In the genomic region with DNA sequence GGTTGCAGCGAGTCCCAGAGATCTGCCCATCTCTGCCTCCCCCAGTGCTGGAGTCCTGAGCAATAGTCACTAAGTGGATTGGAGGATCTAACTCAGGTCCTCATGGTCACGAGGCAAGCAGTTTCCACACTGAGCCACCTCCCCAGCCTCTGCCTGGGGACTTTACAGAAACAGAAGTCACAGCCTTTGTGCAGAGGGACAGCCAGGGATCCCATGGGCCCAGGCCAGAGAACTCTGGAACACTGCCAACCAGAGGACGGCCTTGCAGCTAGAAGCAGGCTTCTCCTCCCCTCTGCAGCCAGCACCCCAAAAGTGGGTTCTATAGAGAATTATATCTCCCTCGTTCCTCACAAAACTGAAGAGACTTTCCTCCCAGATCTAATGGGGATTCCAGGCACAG, we compare ENCODE assay signal across 8 mouse cellular contexts. TPM values are rescaled to one million over a fixed set of nuclear protein-coding genes. Genes with fewer than 3 reads are reported as not detected.
DNase-seq lines count a peak whose midpoint lies in the region; ATAC-seq and TF ChIP-seq lines count a peak whose summit lies in the region.

No protein-coding gene starts in this region.

- WGBS in hindbrain, embryonic 15.5 days, result 50% methylated on average over 4 of the region's 4 CpGs
- WGBS in hindbrain, embryonic 12.5 days, result 74% methylated on average over 4 of the region's 4 CpGs
- 19% methylated on average over 4 of the region's 4 CpGs for WGBS in lung, postnatal 0 days
- 85% methylated on average over 4 of the region's 4 CpGs for WGBS in midbrain, embryonic 11.5 days

- DNase-seq in adrenal gland, postnatal 25 days, result peak; percentile 86
- DNase-seq in kidney, postnatal 4 days, result peak; percentile 64 to 73
- DNase-seq in lung, postnatal 0 days (ENCODE audit: low spot score), result peak; percentile 70
- no peak for DNase-seq in midbrain, embryonic 11.5 days (ENCODE audit: low spot score, missing footprints)

- no peaks in the 10 kb centered on the region for H3K27me3 ChIP-seq in hindbrain, embryonic 15.5 days
- no peaks in the 10 kb centered on the region for H3K27me3 ChIP-seq in hindbrain, embryonic 12.5 days
- no peaks in the 10 kb centered on the region for H3K27me3 ChIP-seq in lung, postnatal 0 days (replicated peaks; ENCODE audit: insufficient read depth, low read length)
- no peaks in the 10 kb centered on the region; the same call in 1 of the 2 replicates for H3K27me3 ChIP-seq in midbrain, embryonic 11.5 days (ENCODE audit: control insufficient read depth, insufficient read depth, low read length)

- H3K4me3 ChIP-seq in hindbrain, embryonic 15.5 days, result no peak overlapping the region
- no peak overlapping the region for H3K4me3 ChIP-seq in hindbrain, embryonic 12.5 days
- no peak overlapping the region for H3K4me3 ChIP-seq in lung, postnatal 0 days (ENCODE audit: low read depth, low read length)
- no peak overlapping the region for H3K4me3 ChIP-seq in midbrain, embryonic 11.5 days (ENCODE audit: low read depth, low read length)

- no peaks in the 10 kb centered on the region for H3K36me3 ChIP-seq in hindbrain, embryonic 15.5 days
- H3K36me3 ChIP-seq in hindbrain, embryonic 12.5 days, result no peaks in the 10 kb centered on the region
- H3K36me3 ChIP-seq in lung, postnatal 0 days (ENCODE audit: insufficient read depth, low read length), result no peaks in the 10 kb centered on the region
- no peaks in the 10 kb centered on the region for H3K36me3 ChIP-seq in midbrain, embryonic 11.5 days (ENCODE audit: control insufficient read depth, insufficient read depth, low read length)

- H3K27ac ChIP-seq in hindbrain, embryonic 15.5 days (replicated peaks), result peak overlapping the region; percentile 60; the same call in 1 of the 2 replicates
- no peak overlapping the region for H3K27ac ChIP-seq in hindbrain, embryonic 12.5 days
- H3K27ac ChIP-seq in lung, postnatal 0 days (ENCODE audit: low read length), result peak overlapping the region; percentile 98
- no peak overlapping the region for H3K27ac ChIP-seq in midbrain, embryonic 11.5 days (ENCODE audit: low read depth, low read length)

- H3K4me2 ChIP-seq in hindbrain, embryonic 15.5 days, result no peak overlapping the region; the same call in 1 of the 2 replicates
- H3K4me2 ChIP-seq in hindbrain, embryonic 12.5 days (replicated peaks), result no peak overlapping the region
- peak overlapping the region; percentile 28 for H3K4me2 ChIP-seq in lung, postnatal 0 days (replicated peaks; ENCODE audit: low read depth, low read length)
- no peak overlapping the region for H3K4me2 ChIP-seq in midbrain, embryonic 11.5 days

- no peak overlapping the region for H3K9ac ChIP-seq in hindbrain, embryonic 15.5 days
- no peak overlapping the region for H3K9ac ChIP-seq in hindbrain, embryonic 12.5 days
- no peak overlapping the region for H3K9ac ChIP-seq in lung, postnatal 0 days (replicated peaks; ENCODE audit: low read depth)
- no peak overlapping the region for H3K9ac ChIP-seq in midbrain, embryonic 11.5 days (ENCODE audit: low read length)

- no peaks in the 10 kb centered on the region for H3K9me3 ChIP-seq in hindbrain, embryonic 15.5 days
- no peaks in the 10 kb centered on the region for H3K9me3 ChIP-seq in hindbrain, embryonic 12.5 days (replicated peaks)
- no peaks in the 10 kb centered on the region for H3K9me3 ChIP-seq in lung, postnatal 0 days (ENCODE audit: low read length)
- H3K9me3 ChIP-seq in midbrain, embryonic 11.5 days (ENCODE audit: control insufficient read depth, low read length), result no peaks in the 10 kb centered on the region

- peaks cover 42% of the 10 kb centered on the region for H3K4me1 ChIP-seq in hindbrain, embryonic 15.5 days (replicated peaks)
- peaks cover 33% of the 10 kb centered on the region for H3K4me1 ChIP-seq in hindbrain, embryonic 12.5 days
- peaks cover 28% of the 10 kb centered on the region for H3K4me1 ChIP-seq in lung, postnatal 0 days (ENCODE audit: insufficient read depth, low read depth, low read length)
- H3K4me1 ChIP-seq in midbrain, embryonic 11.5 days (ENCODE audit: control insufficient read depth, insufficient read depth, low read length), result peaks cover 10% of the 10 kb centered on the region

- no peak for TF ChIP-seq CTCF in lung, postnatal 0 days (IDR thresholded peaks at IDR 0.05)

- no peak for TF ChIP-seq EP300 in lung, postnatal 0 days (IDR thresholded peaks at IDR 0.05)

- no peak for ATAC-seq in hindbrain, embryonic 15.5 days (ENCODE audit: low FRiP score, low read depth)
- no peak for ATAC-seq in hindbrain, embryonic 12.5 days (ENCODE audit: low FRiP score)
- peak; percentile 11; the same call in 1 of the 2 replicates for ATAC-seq in granulocyte monocyte progenitor cell, adult 5-6 weeks (replicated peaks; ENCODE audit: poor library complexity, severe bottlenecking)
- peak; percentile 4; the same call in 1 of the 2 replicates for ATAC-seq in lung, postnatal 0 days
- no peak for ATAC-seq in megakaryocyte-erythroid progenitor cell, adult 5-6 weeks (replicated peaks; ENCODE audit: low FRiP score, low TSS enrichment, poor library complexity, severe bottlenecking)
- no peak for ATAC-seq in midbrain, embryonic 11.5 days (ENCODE audit: low FRiP score)

RNA-seq across cellular contexts. Expression of gene Tst, which starts 3.8 kb away (rescaled TPM):
- 23.8 and 26.9 TPM in 2 replicates for polyA plus RNA-seq in hindbrain, embryonic 15.5 days (2015; fragmentation: Nextera tagmentation; extraction: Ambion mirVana)
- polyA plus RNA-seq in hindbrain, embryonic 12.5 days (2016; fragmentation: Nextera tagmentation; extraction: Ambion mirVana), result 7.0 and 9.3 TPM in 2 replicates
- 246 and 299 TPM in 2 replicates for total RNA-seq in adrenal gland, postnatal 25 days (2021)
- 18.7 and 29.9 TPM in 2 replicates for total RNA-seq in granulocyte monocyte progenitor cell, adult 5-6 weeks (2014; fragmentation: Nextera tagmentation)
- total RNA-seq in granulocyte monocyte progenitor cell, adult 5-6 weeks (2017), result 12.6 and 16.5 TPM in 2 replicates
- polyA plus RNA-seq in lung, postnatal 0 days (2015; fragmentation: Nextera tagmentation; extraction: Ambion mirVana), result 160 and 171 TPM in 2 replicates
- total RNA-seq in megakaryocyte-erythroid progenitor cell, adult 5-6 weeks (2014; fragmentation: Nextera tagmentation), result 6.4 and 10.2 TPM in 2 replicates
- total RNA-seq in megakaryocyte-erythroid progenitor cell, adult 5-6 weeks (2017), result 0.80 and 2.1 TPM in 2 replicates
- polyA plus RNA-seq in midbrain, embryonic 11.5 days (2014; fragmentation: Nextera tagmentation; extraction: Ambion mirVana), result 6.1 and 8.3 TPM in 2 replicates

RNA-seq across cellular contexts. Expression of gene Mpst, which starts 4.3 kb away (rescaled TPM):
- polyA plus RNA-seq in hindbrain, embryonic 15.5 days (2015; fragmentation: Nextera tagmentation; extraction: Ambion mirVana), result 3.1 and 4.6 TPM in 2 replicates
- polyA plus RNA-seq in hindbrain, embryonic 12.5 days (2016; fragmentation: Nextera tagmentation; extraction: Ambion mirVana), result 1.7 and 1.8 TPM in 2 replicates
- 56.9 and 61.7 TPM in 2 replicates for total RNA-seq in adrenal gland, postnatal 25 days (2021)
- total RNA-seq in granulocyte monocyte progenitor cell, adult 5-6 weeks (2014; fragmentation: Nextera tagmentation), result 8.4 and 9.1 TPM in 2 replicates
- 26.2 and 30.2 TPM in 2 replicates for total RNA-seq in granulocyte monocyte progenitor cell, adult 5-6 weeks (2017)
- 4.1 TPM in 2 replicates for polyA plus RNA-seq in lung, postnatal 0 days (2015; fragmentation: Nextera tagmentation; extraction: Ambion mirVana)
- 18.7 and 23.2 TPM in 2 replicates for total RNA-seq in megakaryocyte-erythroid progenitor cell, adult 5-6 weeks (2014; fragmentation: Nextera tagmentation)
- 37.0 and 41.1 TPM in 2 replicates for total RNA-seq in megakaryocyte-erythroid progenitor cell, adult 5-6 weeks (2017)
- 2.0 and 2.3 TPM in 2 replicates for polyA plus RNA-seq in midbrain, embryonic 11.5 days (2014; fragmentation: Nextera tagmentation; extraction: Ambion mirVana)

RNA-seq across cellular contexts. Expression of gene Tex33, which starts 6.2 kb away (rescaled TPM):
- not detected in 2 replicates for polyA plus RNA-seq in hindbrain, embryonic 15.5 days (2015; fragmentation: Nextera tagmentation; extraction: Ambion mirVana)
- polyA plus RNA-seq in hindbrain, embryonic 12.5 days (2016; fragmentation: Nextera tagmentation; extraction: Ambion mirVana), result not detected in 2 replicates
- not detected in 2 replicates for total RNA-seq in adrenal gland, postnatal 25 days (2021)
- not detected in 2 replicates for total RNA-seq in granulocyte monocyte progenitor cell, adult 5-6 weeks (2014; fragmentation: Nextera tagmentation)
- not detected in 2 replicates for total RNA-seq in granulocyte monocyte progenitor cell, adult 5-6 weeks (2017)
- polyA plus RNA-seq in lung, postnatal 0 days (2015; fragmentation: Nextera tagmentation; extraction: Ambion mirVana), result not detected in 2 replicates
- not detected in 2 replicates for total RNA-seq in megakaryocyte-erythroid progenitor cell, adult 5-6 weeks (2014; fragmentation: Nextera tagmentation)
- total RNA-seq in megakaryocyte-erythroid progenitor cell, adult 5-6 weeks (2017), result not detected in 2 replicates
- not detected in 2 replicates for polyA plus RNA-seq in midbrain, embryonic 11.5 days (2014; fragmentation: Nextera tagmentation; extraction: Ambion mirVana)

RNA-seq across cellular contexts. Expression of gene Kctd17, which starts 26.4 kb away (rescaled TPM):
- 145 and 156 TPM in 2 replicates for polyA plus RNA-seq in hindbrain, embryonic 15.5 days (2015; fragmentation: Nextera tagmentation; extraction: Ambion mirVana)
- 79.8 and 85.2 TPM in 2 replicates for polyA plus RNA-seq in hindbrain, embryonic 12.5 days (2016; fragmentation: Nextera tagmentation; extraction: Ambion mirVana)
- 73.5 and 84.3 TPM in 2 replicates for total RNA-seq in adrenal gland, postnatal 25 days (2021)
- total RNA-seq in granulocyte monocyte progenitor cell, adult 5-6 weeks (2014; fragmentation: Nextera tagmentation), result 13.0 and 27.4 TPM in 2 replicates
- 8.3 and 15.4 TPM in 2 replicates for total RNA-seq in granulocyte monocyte progenitor cell, adult 5-6 weeks (2017)
- polyA plus RNA-seq in lung, postnatal 0 days (2015; fragmentation: Nextera tagmentation; extraction: Ambion mirVana), result 23.4 and 27.4 TPM in 2 replicates
- total RNA-seq in megakaryocyte-erythroid progenitor cell, adult 5-6 weeks (2014; fragmentation: Nextera tagmentation), result 0.82 TPM in 1 of 2 replicates, not detected in the other
- total RNA-seq in megakaryocyte-erythroid progenitor cell, adult 5-6 weeks (2017), result 2.2 TPM in 1 of 2 replicates, not detected in the other
- 59.1 and 60.5 TPM in 2 replicates for polyA plus RNA-seq in midbrain, embryonic 11.5 days (2014; fragmentation: Nextera tagmentation; extraction: Ambion mirVana)

Comparison
In these comparisons a context has a peak if more than half of its experiments do, and no peak if none do; other contexts are left out.
1. H3K27ac ChIP-seq: peak in hindbrain, embryonic 15.5 days (single experiment) and lung, postnatal 0 days (single experiment); none in hindbrain, embryonic 12.5 days (single experiment) and midbrain, embryonic 11.5 days (single experiment).
2. ATAC-seq: peak in granulocyte monocyte progenitor cell, adult 5-6 weeks (single experiment) and lung, postnatal 0 days (single experiment); none in hindbrain, embryonic 15.5 days (single experiment), hindbrain, embryonic 12.5 days (single experiment), megakaryocyte-erythroid progenitor cell, adult 5-6 weeks (single experiment) and midbrain, embryonic 11.5 days (single experiment).